Mouse (Mus musculus) forebrain, embryonic 13.5 days (tissue): ENCODE data around the gene Fbxo44. TPM values are rescaled to one million over a fixed set of nuclear protein-coding genes. Genes with fewer than 3 reads are reported as not detected.
A peak's percentile ranks its signal among the peaks of the same experiment; 100 is the strongest.
"Not testable (repeated sequence)": the region's sequence is repeated elsewhere in the genome, so short reads cannot be mapped to it uniquely, and the experiment has no call there.

ENCODE experiments used
- ATAC-seq: fragments of 200-750 bp; cut with Nextera tagmentation; 2 replicates; pipeline ENCODE4 v1.8.0; 2017
- H3K27ac ChIP-seq: fragments of 300-500 bp; sonication (generic); 2 replicates; pipeline ENCODE4 v1.5.1; 2015; ENCODE audit warnings: inconsistent platforms, mild to moderate bottlenecking, moderate library complexity
- H3K27me3 ChIP-seq: fragments of 300-500 bp; sonication (generic); 2 replicates; pipeline ENCODE4 v1.6.1; 2015; ENCODE audit warnings: mild to moderate bottlenecking, inconsistent platforms
- H3K36me3 ChIP-seq: fragments of 300-500 bp; sonication (generic); 2 replicates; pipeline ENCODE4 v1.6.1; 2015; ENCODE audit warnings: mild to moderate bottlenecking, inconsistent platforms; ENCODE audit not compliant: poor library complexity, severe bottlenecking
- H3K4me1 ChIP-seq: fragments of 300-500 bp; sonication (generic); 2 replicates; pipeline ENCODE4 v1.6.1; 2015; ENCODE audit warnings: inconsistent platforms
- H3K4me2 ChIP-seq: fragments of 300-500 bp; sonication (generic); 2 replicates; pipeline ENCODE4 v1.6.1; 2015; ENCODE audit warnings: inconsistent platforms, mild to moderate bottlenecking, moderate library complexity
- H3K4me3 ChIP-seq: fragments of 300-500 bp; sonication (generic); 2 replicates; pipeline ENCODE4 v1.5.1; 2015; ENCODE audit warnings: mild to moderate bottlenecking, inconsistent platforms
- H3K9ac ChIP-seq: fragments of 300-500 bp; sonication (generic); 2 replicates; pipeline ENCODE4 v1.6.1; 2015; ENCODE audit warnings: mild to moderate bottlenecking, inconsistent platforms
- H3K9me3 ChIP-seq: fragments of 300-500 bp; sonication (generic); replicated peaks from 2 replicates; pipeline ENCODE4 v1.6.1; 2016; ENCODE audit warnings: inconsistent platforms
- WGBS: fragments of 180-500 bp; shearing (Covaris S2); methylation state at CpG from one replicate; pipeline ENCODE4 v1.1.7; 2015; 5-methylcytosine and 5-hydroxymethylcytosine counted together
- polyA plus RNA-seq: library from polyadenylated mRNA; unstranded; fragments of >200 nt; fragmentation: Nextera tagmentation; extraction: Ambion mirVana; gene quantifications from 2 replicates; pipeline ENCODE4 v1.2.1, GENCODE M21; 2015

Gene Fbxo44
- polyA plus RNA-seq, result 62.4 and 71.9 TPM in 2 replicates

DNA sequence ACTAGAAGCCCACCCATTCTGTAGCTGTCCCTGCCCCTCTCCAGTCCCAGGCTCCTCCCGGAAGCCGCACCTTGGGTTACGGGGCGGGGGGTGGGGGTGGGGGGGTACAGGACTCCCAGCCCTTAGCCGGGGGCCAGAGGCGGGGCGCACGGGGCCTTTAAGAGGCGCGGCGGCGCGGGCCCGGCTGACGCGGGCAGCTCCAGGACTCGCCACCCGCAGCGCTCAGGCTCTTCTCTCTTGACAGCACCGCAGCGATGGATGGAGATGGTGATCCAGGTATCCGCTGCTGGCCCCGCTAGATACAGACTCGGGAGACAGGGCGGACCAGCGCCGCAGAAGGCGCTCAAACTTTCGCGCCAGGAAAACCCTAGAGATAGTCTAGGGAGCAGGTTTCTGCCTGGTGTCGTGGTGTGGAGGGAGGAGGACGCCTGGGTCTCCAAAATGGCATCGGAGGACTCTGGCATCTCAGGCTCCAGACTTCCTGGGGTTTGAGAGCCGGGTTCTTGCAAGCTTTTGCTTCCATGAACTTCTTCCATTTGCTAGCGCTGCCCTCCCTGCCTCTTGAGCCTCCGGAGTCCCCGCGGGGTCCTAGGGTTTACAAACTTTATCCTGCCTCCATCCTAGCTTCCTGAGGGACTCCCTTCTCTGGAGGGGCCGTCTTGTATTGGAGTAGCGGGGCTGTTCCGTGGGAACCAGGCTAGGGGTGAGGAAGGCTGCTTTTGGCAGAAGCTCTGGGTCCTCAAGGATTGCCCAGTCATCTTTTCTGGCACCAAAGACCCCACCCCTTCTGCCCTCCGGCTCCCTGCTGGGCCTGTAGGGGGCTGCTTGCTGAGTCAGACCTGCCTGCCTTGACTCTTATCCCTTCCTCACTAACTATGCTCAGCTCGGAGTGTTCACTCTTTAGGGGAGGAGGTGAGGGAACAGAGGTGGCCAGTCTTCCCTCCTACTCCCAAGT, at the start of gene Fbxo44, which contains the start of gene Fbxo2:
Gene Fbxo44 (minus strand): TSS at position 47 of the 955 bp plus-strand sequence.
Gene Fbxo2 (plus strand): TSS at position 186 of the 955 bp plus-strand sequence.
- peaks cover 55% of the 10 kb centered on the region for H3K27me3 ChIP-seq
- WGBS, result under 1% methylated on average over 34 of the region's 43 CpGs
- peaks cover 44% of the 10 kb centered on the region for H3K4me1 ChIP-seq
- peaks cover 23% of the 10 kb centered on the region for H3K36me3 ChIP-seq
- H3K9ac ChIP-seq, result peak within 1 kb of the TSS; percentile 75
- no peaks in the 10 kb centered on the region for H3K9me3 ChIP-seq
- H3K4me3 ChIP-seq, result peak within 1 kb of the TSS; percentile 61
- peak within 1 kb of the TSS; percentile 87 for H3K4me2 ChIP-seq
- peak within 1 kb of the TSS; percentile 82 for H3K27ac ChIP-seq
- peak; percentile 76 for ATAC-seq

DNA sequence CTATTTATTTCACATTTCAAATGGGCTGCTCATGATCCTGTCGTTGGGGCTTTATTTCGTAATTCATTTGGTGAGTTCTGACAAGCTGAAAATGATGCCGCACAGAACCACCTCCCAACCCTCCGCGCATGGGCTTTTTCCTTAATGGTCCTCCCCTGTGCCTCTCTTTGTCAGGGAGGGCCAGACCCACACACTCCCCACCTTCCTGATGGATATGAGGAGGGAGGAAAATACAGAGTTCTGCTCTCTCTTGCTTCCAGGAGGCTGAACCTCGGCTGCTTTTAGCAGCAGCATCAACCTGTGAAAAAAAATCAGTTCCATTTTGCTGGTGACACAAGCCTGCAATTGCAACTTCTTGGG, 44.6 kb upstream of the Fbxo44 start:
- Histone ChIP-seq H3K4me1 (no peaks in the 10 kb centered on the region), H3K4me3 (no peak overlapping the region), H3K9me3 (no peaks in the 10 kb centered on the region; the same call in 1 of the 2 replicates), H3K9ac (no peak overlapping the region), H3K4me2 (no peak overlapping the region), H3K27ac (no peak overlapping the region), H3K27me3 (peaks cover 8% of the 10 kb centered on the region; the same call in 1 of the 2 replicates), H3K36me3 (no peaks in the 10 kb centered on the region)
- WGBS, result 54% methylated on average over 6 of the region's 6 CpGs
- no peak for ATAC-seq

DNA sequence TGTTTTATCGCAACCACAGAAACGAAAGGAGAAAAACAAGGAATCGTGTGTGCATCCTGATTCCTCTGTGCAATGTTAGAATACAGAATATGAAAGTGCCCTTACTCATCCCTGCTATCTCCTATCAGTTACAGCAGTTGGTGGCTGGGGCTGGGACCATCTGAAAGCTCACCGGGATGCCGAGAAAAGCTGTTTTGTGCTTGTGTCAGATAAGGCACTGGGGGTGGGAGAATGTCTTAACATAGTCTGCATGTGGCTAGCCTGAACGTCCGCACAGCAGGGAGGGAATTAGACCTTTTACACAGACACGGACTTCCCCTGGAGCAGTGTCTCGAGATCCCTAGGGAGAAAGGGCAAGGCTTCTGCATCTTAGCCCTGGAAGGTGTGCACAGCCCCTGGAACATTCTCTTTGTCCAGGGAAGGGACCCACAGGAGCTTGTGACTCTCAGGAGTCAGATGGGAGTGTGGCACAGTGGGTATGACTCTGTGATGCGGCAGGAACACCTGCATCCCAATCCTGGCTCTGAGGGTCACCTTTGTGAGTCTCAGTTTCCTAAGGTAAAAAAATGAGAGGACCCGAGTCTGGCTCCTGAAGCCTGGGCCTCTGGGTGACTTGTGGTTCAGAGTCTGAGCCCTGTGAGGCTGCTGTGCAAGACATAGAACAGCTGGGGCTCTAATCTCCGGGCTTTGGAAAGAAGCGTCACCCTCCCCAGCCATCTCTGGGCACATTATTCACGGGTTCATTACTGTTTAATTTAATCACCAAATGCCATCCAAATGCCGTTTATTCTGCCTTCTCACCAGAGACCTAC, 44.0 kb upstream of the Fbxo44 start:
- Histone ChIP-seq H3K27ac (no peak overlapping the region), H3K4me2 (no peak overlapping the region), H3K9me3 (no peaks in the 10 kb centered on the region; the same call in 1 of the 2 replicates), H3K4me3 (no peak overlapping the region), H3K27me3 (peaks cover 8% of the 10 kb centered on the region; the same call in 1 of the 2 replicates), H3K9ac (no peak overlapping the region), H3K4me1 (peaks cover under 1% of the 10 kb centered on the region), H3K36me3 (no peaks in the 10 kb centered on the region)
- no peak for ATAC-seq
- WGBS, result 50% methylated on average over 15 of the region's 15 CpGs

DNA sequence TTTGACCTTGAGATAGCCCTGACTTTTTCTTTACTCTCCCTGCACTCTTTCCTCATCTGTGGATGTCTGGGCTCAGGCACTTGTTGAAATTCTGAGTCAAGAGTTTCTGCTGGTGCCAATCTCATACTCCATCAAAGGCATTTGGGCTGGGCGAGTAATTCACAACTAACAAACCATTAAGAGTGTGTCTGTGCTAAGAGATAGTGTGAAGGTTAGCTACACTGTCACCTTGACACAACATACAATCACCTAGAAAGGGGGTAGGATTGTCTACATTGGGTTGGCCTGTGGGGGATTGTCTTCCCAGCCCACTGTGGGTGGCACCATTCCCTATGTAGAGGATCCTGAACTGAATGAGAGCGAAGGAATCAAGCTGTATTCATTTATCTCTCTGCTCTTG, 43.3 kb upstream of the Fbxo44 start:
- Histone ChIP-seq H3K4me3 (no peak overlapping the region), H3K4me1 (peaks cover 5% of the 10 kb centered on the region), H3K36me3 (no peaks in the 10 kb centered on the region), H3K4me2 (no peak overlapping the region), H3K9ac (no peak overlapping the region), H3K9me3 (no peaks in the 10 kb centered on the region; the same call in 1 of the 2 replicates), H3K27me3 (peaks cover 8% of the 10 kb centered on the region; the same call in 1 of the 2 replicates), H3K27ac (no peak overlapping the region)
- 94% methylated on average over 2 of the region's 2 CpGs for WGBS
- no peak for ATAC-seq

DNA sequence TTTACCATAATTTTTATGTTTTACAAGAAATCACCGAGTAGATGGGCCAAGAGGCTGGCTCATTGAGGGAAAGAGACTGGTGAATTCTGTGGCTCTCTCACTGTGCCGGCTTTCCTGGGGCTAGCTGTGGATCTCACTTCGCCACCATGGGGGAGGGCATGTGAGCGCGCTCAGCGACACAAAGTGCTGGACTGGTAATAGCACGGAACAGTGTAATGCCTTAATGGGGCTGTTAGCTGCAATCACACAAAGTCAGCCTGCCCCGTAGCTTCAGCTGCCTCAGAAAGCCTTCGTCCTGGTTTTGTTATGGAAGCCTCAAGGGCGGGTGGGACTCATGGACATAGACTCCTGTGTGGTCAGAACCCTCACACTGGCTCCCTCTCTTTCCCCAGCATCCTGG, 38.4 kb upstream of the Fbxo44 start:
- WGBS, result 34% methylated on average over 10 of the region's 10 CpGs
- Histone ChIP-seq H3K4me2 (no peak overlapping the region), H3K4me1 (peaks cover 5% of the 10 kb centered on the region), H3K9me3 (no peaks in the 10 kb centered on the region; the same call in 1 of the 2 replicates), H3K4me3 (no peak overlapping the region), H3K9ac (0 out of 2 replicates have a peak overlapping the region, but pooled peaks have one; percentile 21), H3K27me3 (peaks cover 14% of the 10 kb centered on the region; the same call in 1 of the 2 replicates), H3K27ac (no peak overlapping the region), H3K36me3 (no peaks in the 10 kb centered on the region)
- ATAC-seq, result no peak

DNA sequence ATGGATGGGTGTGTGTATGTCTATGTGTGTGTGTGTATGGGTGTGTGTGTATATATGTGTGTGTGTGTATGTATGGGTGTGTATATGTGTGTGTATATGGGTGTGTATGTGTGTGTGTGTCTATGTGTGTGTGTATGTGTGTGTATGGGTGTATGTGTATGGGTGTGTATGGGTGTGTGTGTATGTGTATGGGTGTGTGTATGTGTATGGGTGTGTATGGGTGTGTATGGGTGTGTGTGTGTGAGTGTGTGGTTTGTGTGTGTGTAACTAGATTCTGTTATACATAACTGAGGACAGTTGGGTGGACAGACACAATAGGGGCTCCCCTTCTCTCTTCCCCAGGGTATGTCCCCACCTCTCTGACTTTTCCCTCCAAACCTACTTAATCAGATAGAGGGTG, 34.1 kb upstream of the Fbxo44 start:
- H3K36me3 ChIP-seq, result no peaks in the 10 kb centered on the region
- H3K27ac ChIP-seq, result no peak overlapping the region
- H3K4me2 ChIP-seq, result no peak overlapping the region
- no peak for ATAC-seq
- H3K9me3 ChIP-seq, result no peaks in the 10 kb centered on the region
- no peak overlapping the region for H3K9ac ChIP-seq
- peaks cover 11% of the 10 kb centered on the region for H3K4me1 ChIP-seq
- 0 out of 2 replicates have a peak, but pooled peaks cover 6% of the 10 kb centered on the region for H3K27me3 ChIP-seq
- H3K4me3 ChIP-seq, result no peak overlapping the region

DNA sequence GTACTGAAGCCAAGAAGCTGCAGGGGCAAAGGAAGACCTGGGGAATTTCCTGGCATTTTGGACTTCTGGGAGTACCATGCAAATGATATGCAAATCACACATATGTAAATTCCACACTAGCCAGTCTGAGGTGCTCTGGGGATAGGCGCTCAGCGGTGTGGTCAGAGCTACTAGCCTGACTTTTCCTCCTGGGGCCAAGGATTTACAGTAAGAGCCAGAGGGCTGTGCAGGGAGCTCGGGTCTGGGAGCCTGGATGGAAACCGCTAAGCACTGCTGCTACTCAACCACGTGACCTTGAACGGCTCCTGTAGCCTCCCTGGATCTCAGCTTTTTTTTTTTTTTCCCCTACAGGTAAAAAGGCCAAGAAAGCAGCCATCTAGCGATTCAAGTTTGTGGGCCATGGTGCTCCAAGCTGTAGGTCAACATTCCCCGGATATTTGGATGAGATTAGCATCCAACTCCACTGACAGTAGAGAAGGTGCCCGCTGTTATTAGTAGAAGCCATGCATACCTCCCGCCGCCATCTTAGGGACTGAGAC, 32.5 kb upstream of the Fbxo44 start:
- H3K9ac ChIP-seq, result no peak overlapping the region
- ATAC-seq, result peak; percentile 41; the same call in 1 of the 2 replicates
- no peak overlapping the region for H3K4me2 ChIP-seq
- peaks cover 6% of the 10 kb centered on the region; the same call in 1 of the 2 replicates for H3K4me1 ChIP-seq
- H3K36me3 ChIP-seq, result no peaks in the 10 kb centered on the region
- no peaks in the 10 kb centered on the region for H3K9me3 ChIP-seq
- WGBS, result 41% methylated on average over 11 of the region's 11 CpGs
- no peak overlapping the region for H3K27ac ChIP-seq
- H3K27me3 ChIP-seq, result 0 out of 2 replicates have a peak, but pooled peaks cover 3% of the 10 kb centered on the region
- no peak overlapping the region for H3K4me3 ChIP-seq

DNA sequence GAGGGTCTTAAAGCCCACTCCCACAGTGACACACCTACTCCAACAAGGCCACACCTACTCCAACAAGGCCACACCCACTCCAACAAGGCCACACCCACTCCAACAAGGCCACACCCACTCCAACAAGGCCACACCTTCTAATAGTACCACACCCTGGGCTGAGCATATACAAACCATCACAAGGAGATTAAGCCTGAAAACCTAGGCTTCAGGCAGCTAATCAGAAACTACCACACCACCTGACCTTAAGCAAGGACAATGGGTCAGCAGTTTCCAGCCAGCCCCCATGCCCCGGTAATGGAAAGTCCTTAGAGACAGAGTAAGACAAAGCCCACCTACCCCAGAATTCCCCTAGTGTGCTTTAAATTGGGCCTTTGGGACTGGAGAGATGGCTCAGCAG, 28.5 kb upstream of the Fbxo44 start:
- 85% methylated on average over 1 of the region's 1 CpGs for WGBS
- not testable (repeated sequence) for H3K27ac ChIP-seq, H3K4me2 ChIP-seq, H3K9ac ChIP-seq, H3K36me3 ChIP-seq, ATAC-seq, H3K4me3 ChIP-seq, H3K9me3 ChIP-seq
- H3K27me3 ChIP-seq, result peaks cover 28% of the 10 kb centered on the region
- H3K4me1 ChIP-seq, result peaks cover 12% of the 10 kb centered on the region

DNA sequence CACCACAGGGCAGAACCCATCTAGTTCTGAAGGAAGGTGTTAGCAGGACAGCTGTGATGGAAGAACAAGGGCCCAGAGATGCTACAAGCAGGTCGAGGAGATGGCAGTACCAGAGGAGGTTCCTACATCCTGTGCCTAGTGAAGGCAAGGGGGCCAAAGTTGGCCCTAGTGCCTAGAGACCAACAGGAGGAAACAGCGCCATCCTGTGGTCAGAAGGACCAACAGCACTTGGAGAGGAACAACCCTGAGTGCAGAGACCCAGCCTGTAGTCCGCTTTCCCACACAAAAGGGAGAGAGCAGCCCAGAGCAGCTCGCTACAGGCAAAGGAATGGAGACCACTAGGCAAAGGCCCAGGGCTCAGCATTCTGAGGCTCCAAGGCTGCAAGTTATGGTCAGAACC, 25.5 kb upstream of the Fbxo44 start:
- 62% methylated on average over 4 of the region's 4 CpGs for WGBS
- Histone ChIP-seq H3K4me2 (no peak overlapping the region), H3K9ac (no peak overlapping the region), H3K4me1 (peaks cover 22% of the 10 kb centered on the region), H3K27me3 (peaks cover 30% of the 10 kb centered on the region), H3K4me3 (no peak overlapping the region), H3K27ac (no peak overlapping the region), H3K9me3 (no peaks in the 10 kb centered on the region), H3K36me3 (no peaks in the 10 kb centered on the region)
- ATAC-seq, result no peak

DNA sequence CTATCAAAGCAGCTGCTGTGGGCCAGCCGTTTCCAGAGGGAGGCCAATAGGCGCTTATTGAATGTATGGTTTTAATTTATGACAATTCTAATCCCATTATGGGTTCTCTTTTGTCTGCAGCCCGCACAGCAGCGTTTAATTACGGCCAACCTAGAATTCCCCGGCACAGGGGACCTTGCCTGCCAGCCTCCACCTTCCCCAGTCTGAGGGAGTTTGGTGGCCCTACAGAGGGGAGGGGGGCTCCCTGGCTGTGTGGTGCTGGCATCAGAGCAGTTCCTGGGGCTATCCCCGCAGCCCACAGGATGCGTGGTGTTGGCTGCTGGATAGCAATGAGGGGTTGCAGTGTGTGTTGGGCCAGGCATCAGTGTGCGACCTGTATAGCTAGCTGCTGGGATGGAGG, 24.3 kb upstream of the Fbxo44 start:
- Histone ChIP-seq H3K27me3 (peaks cover 40% of the 10 kb centered on the region), H3K4me1 (peaks cover 19% of the 10 kb centered on the region), H3K4me2 (no peak overlapping the region), H3K36me3 (no peaks in the 10 kb centered on the region), H3K4me3 (no peak overlapping the region), H3K9ac (no peak overlapping the region), H3K27ac (no peak overlapping the region), H3K9me3 (no peaks in the 10 kb centered on the region)
- ATAC-seq, result 0 out of 2 replicates have a peak, but pooled peaks have one; percentile 14
- WGBS, result 17% methylated on average over 9 of the region's 9 CpGs

DNA sequence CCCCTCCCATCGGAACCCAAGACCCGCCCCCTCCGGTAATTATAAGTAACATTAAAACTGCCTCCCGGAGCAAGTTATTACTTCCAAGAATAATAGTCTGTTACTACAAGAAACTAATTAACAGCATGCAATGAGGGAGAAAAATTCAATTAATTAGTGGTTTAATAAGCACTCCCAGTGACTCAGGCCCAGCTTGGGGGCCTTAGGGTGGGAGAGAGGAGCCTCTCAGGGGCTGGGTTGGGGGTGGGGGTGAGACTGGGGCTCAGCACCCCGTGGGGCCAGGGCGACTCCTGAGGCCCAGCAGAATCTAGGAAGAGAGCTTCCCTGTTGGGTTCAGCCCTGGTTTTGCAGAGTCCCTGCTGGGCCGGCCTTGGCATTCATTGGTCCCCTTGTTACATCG, 22.1 kb upstream of the Fbxo44 start:
- peak; percentile 60; the same call in 1 of the 2 replicates for ATAC-seq

More for the DNA sequence above, 22.1 kb upstream of the Fbxo44 start:
- peaks cover 62% of the 10 kb centered on the region for H3K27me3 ChIP-seq
- no peaks in the 10 kb centered on the region for H3K9me3 ChIP-seq
- 13% methylated on average over 8 of the region's 8 CpGs for WGBS
- no peak overlapping the region for H3K9ac ChIP-seq
- H3K36me3 ChIP-seq, result no peaks in the 10 kb centered on the region
- no peak overlapping the region; the same call in 1 of the 2 replicates for H3K27ac ChIP-seq
- H3K4me3 ChIP-seq, result no peak overlapping the region
- no peak overlapping the region for H3K4me2 ChIP-seq
- H3K4me1 ChIP-seq, result peaks cover 19% of the 10 kb centered on the region
